Mouse (Mus musculus) kidney, postnatal 0 days (tissue): Measurements from ENCODE around the gene Snx9. TPM values are rescaled to one million over a fixed set of nuclear protein-coding genes. Genes with fewer than 3 reads are reported as not detected.

ENCODE experiments used
- ATAC-seq: fragments of 200-750 bp; cut with Nextera tagmentation; replicated peaks from 2 replicates; pipeline ENCODE4 v1.8.0; 2017; ENCODE audit warnings: low read depth, moderate number of reproducible peaks, moderate TSS enrichment, moderate library complexity; ENCODE audit not compliant: low FRiP score
- DNase-seq: peaks from one replicate; pipeline ENCODE4 v3.0.0-alpha.2; 2016; ENCODE audit warnings: low spot score
- H3K27ac ChIP-seq: fragments of 300-500 bp; sonication (generic); 2 replicates; pipeline ENCODE4 v1.5.1; 2014; ENCODE audit warnings: mild to moderate bottlenecking
- H3K27me3 ChIP-seq: fragments of 300-500 bp; sonication (generic); 2 replicates; pipeline ENCODE4 v1.6.1; 2014; ENCODE audit warnings: low read length, mixed read lengths; ENCODE audit not compliant: insufficient read depth
- H3K36me3 ChIP-seq: fragments of 300-500 bp; sonication (generic); 2 replicates; pipeline ENCODE4 v1.6.1; 2014; ENCODE audit warnings: low read length, mixed read lengths; ENCODE audit not compliant: insufficient read depth
- H3K4me1 ChIP-seq: fragments of 300-500 bp; sonication (generic); replicated peaks from 2 replicates; pipeline ENCODE4 v1.6.1; 2014; ENCODE audit warnings: antibody characterized with exemption, low read length, mixed read lengths; ENCODE audit not compliant: insufficient read depth
- H3K4me2 ChIP-seq: fragments of 300-500 bp; sonication (generic); 2 replicates; pipeline ENCODE4 v1.6.1; 2014; ENCODE audit warnings: mild to moderate bottlenecking, low read length, moderate library complexity, mixed read lengths
- H3K4me3 ChIP-seq: fragments of 300-500 bp; sonication (generic); replicated peaks from 2 replicates; pipeline ENCODE4 v1.5.1; 2014; ENCODE audit warnings: low read depth, low read length
- H3K9ac ChIP-seq: fragments of 300-500 bp; sonication (generic); 2 replicates; pipeline ENCODE4 v1.6.1; 2014; ENCODE audit warnings: low read depth, low read length
- H3K9me3 ChIP-seq: fragments of 300-500 bp; sonication (generic); replicated peaks from 2 replicates; pipeline ENCODE4 v1.6.1; 2016; ENCODE audit warnings: low read length, inconsistent platforms, mixed read lengths
- CTCF ChIP-seq: IDR thresholded peaks from 2 replicates; pipeline ENCODE4 v1.5.1; 2016; ENCODE audit warnings: antibody characterized with exemption, low read depth, mild to moderate bottlenecking, moderate library complexity
- whole genome bisulfite sequencing: fragments of 180-500 bp; shearing (Covaris S2); extraction: QIAGEN DNeasy Blood & Tissue Kit; methylation state at CpG from one replicate; pipeline ENCODE4 v1.1.7; 2014; 5-methylcytosine and 5-hydroxymethylcytosine counted together
- polyA plus RNA-seq: library from polyadenylated mRNA; unstranded; fragments of >200 nt; fragmentation: Nextera tagmentation; extraction: Ambion mirVana; gene quantifications from 2 replicates; pipeline ENCODE4 v1.2.1, GENCODE M21; 2015

Gene Snx9
- polyA plus RNA-seq, 1 experiment from 2014 or later: 41.9 TPM

DNA sequence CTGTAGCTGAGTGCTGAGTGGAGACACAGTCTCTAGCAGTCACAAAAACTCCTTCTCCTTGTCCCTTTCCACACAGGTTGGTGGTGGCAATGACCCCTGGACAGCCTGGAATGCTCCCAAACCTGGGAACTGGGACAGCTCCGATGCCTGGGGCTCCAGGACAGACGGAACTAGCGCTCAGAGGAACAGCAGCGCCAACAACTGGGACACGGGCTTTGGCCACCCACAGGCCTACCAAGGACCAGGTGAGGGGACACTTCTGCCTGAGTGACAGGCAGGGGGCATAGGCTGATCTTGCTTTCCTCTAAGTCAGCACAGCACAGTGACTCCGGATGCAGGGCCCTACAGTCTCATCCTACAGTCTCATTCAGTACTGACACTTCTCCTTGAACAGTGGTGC lies 58.1 kb downstream of the Snx9 start:
- Histone ChIP-seq H3K27ac (no peak overlapping the region), H3K4me2 (no peak overlapping the region), H3K36me3 (peaks cover 23% of the 10 kb centered on the region), H3K4me1 (no peaks in the 10 kb centered on the region), H3K9me3 (no peaks in the 10 kb centered on the region), H3K4me3 (no peak overlapping the region), H3K9ac (no peak overlapping the region), H3K27me3 (no peaks in the 10 kb centered on the region)
- 80% methylated on average over 6 of the region's 6 CpGs for WGBS
- ATAC-seq (no peak), DNase-seq (no peak)
- no peak for TF ChIP-seq CTCF

DNA sequence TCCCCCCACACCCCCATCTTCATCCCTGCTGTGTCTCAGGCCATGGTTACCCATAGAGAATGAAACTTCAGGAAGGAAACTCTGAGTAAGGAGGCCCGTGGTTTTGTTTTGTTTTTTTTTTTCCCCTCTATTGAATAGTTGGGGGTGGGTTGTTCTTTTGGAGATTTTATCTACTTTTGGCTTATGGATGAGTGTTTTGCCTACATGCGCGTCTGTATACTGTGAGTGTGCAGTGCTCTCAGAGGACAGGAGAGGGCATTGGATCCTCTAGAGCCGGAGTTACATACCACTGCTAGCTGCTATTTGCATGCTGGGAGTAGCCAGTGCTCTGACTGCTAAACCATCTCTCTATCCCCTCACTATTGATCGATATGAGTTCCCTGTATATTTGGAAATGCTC lies 60.3 kb downstream of the Snx9 start:
- no peak overlapping the region for H3K9ac ChIP-seq
- no peak overlapping the region for H3K4me2 ChIP-seq
- no peaks in the 10 kb centered on the region for H3K4me1 ChIP-seq
- no peak overlapping the region for H3K4me3 ChIP-seq
- ATAC-seq (no peak), DNase-seq (no peak)
- H3K9me3 ChIP-seq: no peaks in the 10 kb centered on the region
- H3K27ac ChIP-seq: no peak overlapping the region
- H3K27me3 ChIP-seq: no peaks in the 10 kb centered on the region
- 73% methylated on average over 5 of the region's 5 CpGs for WGBS
- peak; percentile 17; the same call in 1 of the 2 replicates for TF ChIP-seq CTCF
- peaks cover 38% of the 10 kb centered on the region for H3K36me3 ChIP-seq

DNA sequence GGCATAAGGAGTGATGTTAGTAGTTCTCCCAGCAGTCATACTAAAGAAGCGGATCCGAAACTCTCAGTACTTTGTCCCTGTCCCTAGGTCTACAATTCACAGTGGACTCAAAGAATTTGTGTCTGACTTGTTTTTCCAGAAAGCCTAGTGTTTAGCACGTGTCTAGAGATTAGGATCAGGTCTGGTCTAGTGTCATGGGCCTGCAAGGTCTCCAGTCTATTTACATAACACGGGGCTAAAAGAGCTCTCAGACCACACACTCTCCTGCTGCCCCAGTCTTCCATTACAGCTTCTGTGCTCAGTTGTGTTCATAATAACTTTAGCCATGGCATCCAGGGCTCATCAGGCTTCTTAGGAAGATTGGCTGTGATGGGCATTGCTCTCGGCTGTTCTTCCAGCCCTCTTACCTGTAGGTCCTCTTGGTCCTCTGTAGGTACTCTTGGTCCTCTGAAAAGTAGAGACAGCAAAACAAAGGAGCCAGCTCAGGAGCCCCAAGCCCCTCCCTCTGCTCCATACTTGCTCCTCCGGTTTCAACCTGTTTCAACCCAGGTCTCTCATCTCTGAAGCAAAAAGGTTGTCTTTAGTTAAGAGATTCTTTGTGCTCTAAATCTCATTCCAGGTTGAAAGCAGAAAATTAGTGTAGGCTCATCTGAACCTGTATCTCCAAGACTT lies 62.6 kb downstream of the Snx9 start:
- Histone ChIP-seq H3K4me1 (no peaks in the 10 kb centered on the region), H3K27me3 (no peaks in the 10 kb centered on the region), H3K36me3 (peaks cover 45% of the 10 kb centered on the region), H3K27ac (0 out of 2 replicates have a peak overlapping the region, but pooled peaks have one; percentile 26), H3K9me3 (no peaks in the 10 kb centered on the region), H3K9ac (no peak overlapping the region), H3K4me3 (no peak overlapping the region), H3K4me2 (no peak overlapping the region)
- DNase-seq (no peak), ATAC-seq (no peak; the same call in 1 of the 2 replicates)
- 66% methylated on average over 6 of the region's 6 CpGs for WGBS
- TF ChIP-seq CTCF: no peak

DNA sequence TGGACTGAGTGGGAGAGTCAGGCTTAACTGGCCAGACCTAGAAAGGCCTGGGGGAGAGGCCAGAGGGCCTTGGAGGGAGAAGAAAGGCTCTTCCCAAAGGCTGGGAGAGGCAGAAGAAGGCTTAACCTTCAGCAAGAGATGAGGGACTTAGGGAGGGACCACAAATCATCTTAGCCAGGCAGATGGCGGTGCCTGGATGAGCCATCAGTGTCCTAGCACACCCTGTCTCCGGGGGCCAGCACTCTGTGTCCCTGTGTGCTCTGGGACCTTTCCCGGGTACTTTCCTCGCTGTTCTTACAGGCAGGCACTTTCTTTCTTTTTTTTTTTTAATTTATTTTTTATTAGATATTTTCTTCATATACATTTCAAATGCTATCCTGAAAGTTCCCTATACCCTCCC lies 68.6 kb downstream of the Snx9 start:
- DNase-seq (no peak), ATAC-seq (no peak)
- Histone ChIP-seq H3K4me3 (no peak overlapping the region), H3K27me3 (no peaks in the 10 kb centered on the region), H3K4me2 (no peak overlapping the region), H3K9me3 (no peaks in the 10 kb centered on the region), H3K4me1 (no peaks in the 10 kb centered on the region), H3K36me3 (peaks cover 41% of the 10 kb centered on the region), H3K9ac (no peak overlapping the region), H3K27ac (no peak overlapping the region)
- TF ChIP-seq CTCF: no peak
- WGBS: 83% methylated on average over 4 of the region's 4 CpGs

DNA sequence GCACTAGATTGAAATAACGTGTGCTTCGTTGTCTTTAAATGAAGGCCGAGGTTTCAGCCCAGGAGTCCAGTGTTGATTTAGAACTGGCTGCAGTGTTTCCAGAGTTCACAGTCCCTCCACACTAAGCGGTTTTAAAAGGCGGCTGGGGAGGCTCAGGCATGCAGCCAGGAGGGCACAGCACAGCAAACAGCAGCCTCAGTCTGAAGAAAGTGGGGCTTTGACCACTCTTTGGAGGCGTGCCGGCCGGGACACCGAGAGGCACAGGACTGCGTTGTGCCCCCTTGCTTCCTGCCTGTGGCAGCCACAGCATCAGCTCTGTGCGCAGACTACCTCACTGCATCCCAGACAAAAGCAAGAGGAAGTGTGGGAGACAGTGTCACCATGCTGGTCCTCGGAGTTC lies 70.5 kb downstream of the Snx9 start:
- no peak for TF ChIP-seq CTCF
- no peak overlapping the region for H3K9ac ChIP-seq
- no peak overlapping the region for H3K4me2 ChIP-seq
- no peak overlapping the region for H3K27ac ChIP-seq
- H3K36me3 ChIP-seq: peaks cover 25% of the 10 kb centered on the region
- no peaks in the 10 kb centered on the region for H3K27me3 ChIP-seq
- no peak overlapping the region for H3K4me3 ChIP-seq
- ATAC-seq (no peak), DNase-seq (no peak)
- H3K4me1 ChIP-seq: no peaks in the 10 kb centered on the region
- 70% methylated on average over 12 of the region's 12 CpGs for WGBS
- no peaks in the 10 kb centered on the region for H3K9me3 ChIP-seq

DNA sequence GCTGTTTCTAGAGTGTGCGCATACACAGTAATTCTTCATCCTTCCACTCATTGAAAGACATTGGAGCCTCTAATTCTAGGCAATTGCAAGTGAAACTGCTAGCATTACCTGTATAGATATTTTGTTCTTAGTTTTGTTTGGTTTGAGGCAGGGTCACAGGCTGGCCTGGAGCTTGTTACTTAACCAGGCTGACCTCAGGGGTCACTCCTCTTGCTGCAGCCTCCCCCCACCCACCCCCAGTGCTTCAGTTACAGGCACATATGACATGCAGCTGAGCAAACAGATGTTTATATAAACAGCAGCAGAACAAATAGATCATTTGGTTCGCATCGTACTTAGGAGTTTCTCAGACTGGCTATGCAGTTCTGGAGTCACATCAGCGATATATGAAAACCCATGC lies 71.7 kb downstream of the Snx9 start:
- H3K27ac ChIP-seq: no peak overlapping the region
- no peak for ATAC-seq
- H3K27me3 ChIP-seq: no peaks in the 10 kb centered on the region
- 79% methylated on average over 4 of the region's 4 CpGs for WGBS
- H3K9ac ChIP-seq: no peak overlapping the region
- H3K4me1 ChIP-seq: no peaks in the 10 kb centered on the region
- H3K4me3 ChIP-seq: no peak overlapping the region
- no peak for DNase-seq
- TF ChIP-seq CTCF: no peak
- peaks cover 27% of the 10 kb centered on the region for H3K36me3 ChIP-seq
- H3K9me3 ChIP-seq: no peaks in the 10 kb centered on the region
- no peak overlapping the region for H3K4me2 ChIP-seq

DNA sequence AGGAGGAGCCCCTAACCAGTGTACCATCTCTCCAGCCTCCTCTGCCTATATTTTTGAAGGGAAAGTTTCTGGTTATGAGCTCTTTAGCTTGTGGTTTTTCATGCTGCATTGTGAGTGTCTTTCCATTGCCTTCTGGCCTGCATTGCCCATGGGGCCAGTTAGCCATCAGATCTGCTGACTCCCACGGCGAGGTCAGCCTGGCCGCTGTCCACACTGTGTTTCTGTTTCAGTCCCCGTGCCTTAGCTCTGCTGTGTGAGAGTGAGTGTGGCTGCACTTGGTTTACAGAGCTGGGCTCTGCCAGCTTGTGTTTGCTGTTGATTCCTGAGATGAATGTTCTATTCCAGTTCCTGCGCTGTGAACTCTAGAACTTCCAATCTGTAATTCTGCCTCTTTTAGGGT lies 73.1 kb downstream of the Snx9 start:
- H3K9me3 ChIP-seq: no peaks in the 10 kb centered on the region
- ATAC-seq: no peak
- H3K27me3 ChIP-seq: no peaks in the 10 kb centered on the region
- no peak overlapping the region for H3K27ac ChIP-seq
- no peak overlapping the region for H3K9ac ChIP-seq
- peaks cover 32% of the 10 kb centered on the region for H3K36me3 ChIP-seq
- WGBS: 57% methylated on average over 5 of the region's 5 CpGs
- TF ChIP-seq CTCF: no peak
- H3K4me1 ChIP-seq: no peaks in the 10 kb centered on the region
- no peak for DNase-seq
- H3K4me3 ChIP-seq: no peak overlapping the region
- no peak overlapping the region for H3K4me2 ChIP-seq
